Mouse (Mus musculus): ENCODE results near the gene Sod3. TPM values are rescaled to one million over a fixed set of nuclear protein-coding genes. Genes with fewer than 3 reads are reported as not detected.

Sod3 gene
- polyA plus RNA-seq, 1 experiment: not detected

GRCm38 (mm10) chr5:52404373-52404772, 40.8 kb downstream of the Sod3 start:
- Histone ChIP-seq H3K9me3 (peaks cover 6% of the 10 kb centered on the region; the same call in 1 of the 2 replicates), H3K36me3 (replicated peaks; ENCODE audit: low read length) (no peaks in the 10 kb centered on the region), H3K4me1 (no peaks in the 10 kb centered on the region), H3K27me3 (replicated peaks) (no peaks in the 10 kb centered on the region), H3K4me3 (replicated peaks) (no peak overlapping the region)
- no peak for TF ChIP-seq FLI1 (IDR thresholded peaks at IDR 0.05; ENCODE audit: low read length)
- TF ChIP-seq GATA1 (IDR thresholded peaks at IDR 0.05; ENCODE audit: borderline replicate concordance, low read length): no peak

DNA sequence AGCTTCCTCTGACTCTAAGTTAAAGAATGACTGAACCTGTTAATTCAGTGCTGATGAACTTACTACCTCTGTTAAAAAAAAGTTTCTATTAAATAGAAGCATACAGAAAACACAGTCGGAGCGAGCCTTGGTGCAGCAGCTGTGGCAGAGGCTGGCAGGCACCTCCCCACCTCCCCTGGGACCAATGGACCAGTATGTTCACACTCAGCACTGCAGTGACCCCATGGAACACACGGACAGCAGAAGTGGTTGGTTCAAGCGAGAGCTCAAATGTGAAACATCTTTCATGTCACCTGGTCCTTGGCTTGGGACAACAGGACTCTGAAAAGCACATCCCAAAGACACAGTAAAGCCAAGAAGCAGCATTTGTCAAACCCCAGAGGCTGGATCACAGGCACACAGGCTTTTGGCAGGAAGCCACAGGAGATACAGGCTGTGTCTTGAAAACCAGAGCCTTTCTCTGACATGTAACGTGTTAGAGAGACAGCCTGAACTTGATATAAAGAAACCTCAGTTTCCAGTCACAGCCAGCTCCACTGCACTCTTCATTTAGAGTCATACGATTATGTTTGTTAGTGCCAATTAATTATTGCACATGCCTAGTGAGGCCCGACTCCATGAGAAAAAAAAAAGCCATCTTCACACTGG, 45.2 kb downstream of the Sod3 start:
- H3K4me1 ChIP-seq: no peaks in the 10 kb centered on the region
- TF ChIP-seq FLI1 (IDR thresholded peaks at IDR 0.05; ENCODE audit: low read length) (no peak), GATA1 (IDR thresholded peaks at IDR 0.05; ENCODE audit: borderline replicate concordance, low read length) (no peak)
- peaks cover 35% of the 10 kb centered on the region for H3K9me3 ChIP-seq
- no peaks in the 10 kb centered on the region for H3K27me3 ChIP-seq (replicated peaks)
- no peak overlapping the region for H3K4me3 ChIP-seq (replicated peaks)
- H3K36me3 ChIP-seq (replicated peaks; ENCODE audit: low read length): no peaks in the 10 kb centered on the region

DNA sequence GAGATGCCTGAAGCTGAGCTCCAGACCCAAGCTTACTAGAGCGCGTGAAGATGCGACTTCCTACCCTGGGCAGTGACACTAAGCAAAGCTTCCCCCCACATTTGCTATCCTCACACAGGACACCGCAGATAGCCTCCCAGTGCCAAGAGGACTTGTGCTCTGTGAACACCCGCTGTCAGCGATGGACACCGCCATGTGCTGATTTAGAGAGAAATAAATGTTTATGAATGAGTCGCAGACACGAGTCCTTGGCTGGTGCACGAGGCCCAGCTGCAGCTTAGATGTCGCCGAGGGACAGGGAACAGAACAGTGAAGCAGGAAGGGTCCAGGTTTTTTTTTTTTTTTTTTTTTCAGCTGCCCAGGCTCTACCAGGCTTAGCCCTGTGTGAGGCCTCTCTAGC, 46.6 kb downstream of the Sod3 start:
- Histone ChIP-seq H3K4me1 (no peaks in the 10 kb centered on the region), H3K27me3 (replicated peaks) (no peaks in the 10 kb centered on the region), H3K9me3 (peaks cover 39% of the 10 kb centered on the region), H3K4me3 (replicated peaks) (no peak overlapping the region), H3K36me3 (replicated peaks; ENCODE audit: low read length) (no peaks in the 10 kb centered on the region)
- no peak for TF ChIP-seq GATA1 (IDR thresholded peaks at IDR 0.05; ENCODE audit: borderline replicate concordance, low read length)
- no peak for TF ChIP-seq FLI1 (IDR thresholded peaks at IDR 0.05; ENCODE audit: low read length)

DNA sequence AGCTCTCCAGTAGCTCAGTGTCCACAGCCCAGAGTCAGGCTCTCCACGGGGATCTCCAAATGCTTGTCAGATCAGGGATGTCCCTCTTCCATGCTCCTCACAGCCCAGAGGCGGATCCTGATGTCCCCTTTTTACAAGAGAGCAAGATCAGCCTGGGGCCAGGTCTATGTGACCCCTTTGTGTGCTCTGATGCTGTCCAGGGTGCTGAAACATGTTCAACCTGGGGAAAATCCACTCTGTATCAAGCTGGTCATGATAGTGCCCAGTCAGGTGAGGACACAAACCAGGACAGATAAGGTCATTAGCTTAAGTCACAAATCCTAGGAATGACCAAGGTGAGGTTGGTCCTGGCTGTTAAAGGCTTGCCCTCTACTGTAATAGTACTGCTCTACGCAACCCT, 48.0 kb downstream of the Sod3 start:
- peaks cover 42% of the 10 kb centered on the region for H3K9me3 ChIP-seq
- no peaks in the 10 kb centered on the region for H3K4me1 ChIP-seq
- H3K27me3 ChIP-seq (replicated peaks): no peaks in the 10 kb centered on the region
- no peak overlapping the region for H3K4me3 ChIP-seq (replicated peaks)
- TF ChIP-seq FLI1 (IDR thresholded peaks at IDR 0.05; ENCODE audit: low read length) (no peak), GATA1 (IDR thresholded peaks at IDR 0.05; ENCODE audit: borderline replicate concordance, low read length) (no peak)
- H3K36me3 ChIP-seq (replicated peaks; ENCODE audit: low read length): no peaks in the 10 kb centered on the region

GRCm38 (mm10) chr5:52415193-52415592, 51.6 kb downstream of the Sod3 start:
- Histone ChIP-seq H3K27me3 (replicated peaks) (no peaks in the 10 kb centered on the region), H3K9me3 (peaks cover 48% of the 10 kb centered on the region), H3K4me1 (no peaks in the 10 kb centered on the region), H3K36me3 (replicated peaks; ENCODE audit: low read length) (no peaks in the 10 kb centered on the region), H3K4me3 (replicated peaks) (no peak overlapping the region)
- TF ChIP-seq GATA1 (IDR thresholded peaks at IDR 0.05; ENCODE audit: borderline replicate concordance, low read length): no peak
- TF ChIP-seq FLI1 (IDR thresholded peaks at IDR 0.05; ENCODE audit: low read length): no peak

GRCm38 (mm10) chr5:52415917-52416316, 52.3 kb downstream of the Sod3 start:
- Histone ChIP-seq H3K4me1 (no peaks in the 10 kb centered on the region), H3K9me3 (peaks cover 44% of the 10 kb centered on the region), H3K4me3 (replicated peaks) (no peak overlapping the region), H3K27me3 (replicated peaks) (no peaks in the 10 kb centered on the region), H3K36me3 (replicated peaks; ENCODE audit: low read length) (no peaks in the 10 kb centered on the region)
- TF ChIP-seq GATA1 (IDR thresholded peaks at IDR 0.05; ENCODE audit: borderline replicate concordance, low read length) (no peak), FLI1 (IDR thresholded peaks at IDR 0.05; ENCODE audit: low read length) (no peak)

DNA sequence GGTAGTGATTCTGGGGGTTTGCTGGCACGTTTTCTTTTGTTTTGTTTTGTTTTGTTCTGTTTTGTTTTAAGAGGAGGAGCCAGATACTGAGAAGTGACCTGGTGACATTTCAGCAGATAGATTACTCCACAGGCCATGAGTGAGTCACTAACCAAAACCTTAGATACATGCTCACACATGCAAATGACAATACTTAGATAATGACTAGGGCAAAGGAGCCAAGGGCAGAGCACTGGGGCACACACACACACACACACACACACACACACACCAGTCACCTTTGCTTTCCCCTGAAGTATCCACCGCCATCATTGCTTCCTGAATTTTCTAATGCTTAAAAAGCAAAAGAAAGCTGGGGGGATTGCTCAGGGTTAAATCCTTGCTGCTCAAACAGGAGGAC, 52.9 kb downstream of the Sod3 start:
- Histone ChIP-seq H3K4me3 (replicated peaks) (no peak overlapping the region), H3K36me3 (replicated peaks; ENCODE audit: low read length) (no peaks in the 10 kb centered on the region), H3K27me3 (replicated peaks) (no peaks in the 10 kb centered on the region), H3K4me1 (no peaks in the 10 kb centered on the region), H3K9me3 (peaks cover 38% of the 10 kb centered on the region)
- TF ChIP-seq FLI1 (IDR thresholded peaks at IDR 0.05; ENCODE audit: low read length): no peak
- TF ChIP-seq GATA1 (IDR thresholded peaks at IDR 0.05; ENCODE audit: borderline replicate concordance, low read length): no peak

Other genes with a start within 250 kb of the Sod3 start
- 19.9 and 28.9 TPM in 2 replicates for gene Dhx15, start 173.3 kb upstream of the Sod3 start, polyA plus RNA-seq (2012; ENCODE audit: insufficient read depth, low replicate concordance)
- 0.07 TPM in 1 of 2 replicates, not detected in the other for gene Ccdc149, start 107.7 kb downstream of the Sod3 start, polyA plus RNA-seq (2012; ENCODE audit: insufficient read depth, low replicate concordance)
- gene Lgi2, start 202.7 kb downstream of the Sod3 start, polyA plus RNA-seq (2012; ENCODE audit: insufficient read depth, low replicate concordance): not detected in 2 replicates

Measured in megakaryocyte, embryonic 14.5 days (primary cell).